Mouse (Mus musculus) myocyte (in vitro differentiated cells): ENCODE data around the gene Wdr95.

Experiments
- CEBPB ChIP-seq: IDR thresholded peaks from 2 replicates; pipeline ENCODE4 v1.6.1; 2011; ENCODE audit warnings: mild to moderate bottlenecking, moderate library complexity; ENCODE audit not compliant: poor library complexity, insufficient read depth, severe bottlenecking
- E2F4 ChIP-seq: IDR thresholded peaks from one replicate; pipeline ENCODE4 v1.6.1; 2011; ENCODE audit warnings: mild to moderate bottlenecking, control low read depth, moderate library complexity; ENCODE audit not compliant: insufficient read depth
- MAX ChIP-seq: IDR thresholded peaks from one replicate; pipeline ENCODE4 v1.6.1; 2011; ENCODE audit warnings: low read depth, mild to moderate bottlenecking, control low read depth
- MYOD1 ChIP-seq, 3 experiments: IDR thresholded peaks; one replicate each; pipeline ENCODE4 v1.6.1; 2011; ENCODE audit warnings: control low read depth in 2 of 3, low read depth in 2 of 3, mild to moderate bottlenecking in 2 of 3, moderate library complexity in 1 of 3; ENCODE audit not compliant: insufficient read length in 2 of 3, control insufficient read depth in 1 of 3
- MYOG ChIP-seq, 3 experiments: IDR thresholded peaks; one replicate each; pipeline ENCODE4 v1.6.1; 2011; ENCODE audit warnings: control low read depth in 2 of 3, low read depth in 2 of 3, mild to moderate bottlenecking in 2 of 3; ENCODE audit not compliant: insufficient read length in 2 of 3, control insufficient read depth in 1 of 3, insufficient read depth in 1 of 3
- POLR2A ChIP-seq: IDR thresholded peaks from one replicate; pipeline ENCODE4 v1.6.1; 2011; ENCODE audit warnings: low read depth, mild to moderate bottlenecking, control low read depth, moderate library complexity; ENCODE audit not compliant: insufficient read length
- POLR2AphosphoS2 ChIP-seq: IDR thresholded peaks from one replicate; pipeline ENCODE4 v1.6.1; 2011; ENCODE audit warnings: low read depth, control low read depth; ENCODE audit not compliant: insufficient read length
- REST ChIP-seq: IDR thresholded peaks from one replicate; pipeline ENCODE4 v1.6.1; 2011; ENCODE audit warnings: mild to moderate bottlenecking, control low read depth, moderate library complexity; ENCODE audit not compliant: insufficient read depth, insufficient read length
- SRF ChIP-seq: IDR thresholded peaks from one replicate; pipeline ENCODE4 v1.6.1; 2011; ENCODE audit warnings: low read depth; ENCODE audit not compliant: control insufficient read depth, insufficient read length
- TCF12 ChIP-seq: IDR thresholded peaks from one replicate; pipeline ENCODE4 v1.6.1; 2011; ENCODE audit warnings: mild to moderate bottlenecking, control low read depth; ENCODE audit not compliant: poor library complexity, insufficient read depth, severe bottlenecking
- TCF3 ChIP-seq: IDR thresholded peaks from one replicate; pipeline ENCODE4 v1.6.1; 2011; ENCODE audit warnings: low read depth, control low read depth; ENCODE audit not compliant: insufficient read length
- USF1 ChIP-seq: IDR thresholded peaks from one replicate; pipeline ENCODE4 v1.6.1; 2011; ENCODE audit warnings: low read depth, mild to moderate bottlenecking, control low read depth, moderate library complexity

GRCm38 (mm10) chr5:149589932-149590331 lies 61.5 kb downstream of the Wdr95 start:
- TF ChIP-seq MYOD1 (IDR thresholded peaks at IDR 0.05; ENCODE audit: control insufficient read depth in 1 of 3, insufficient read length in 2 of 3, low read depth in 2 of 3) (no peak), E2F4 (no peak), POLR2A (no peak), USF1 (no peak), POLR2AphosphoS2 (no peak), MAX (no peak), TCF12 (no peak), CEBPB (no peak), MYOG (IDR thresholded peaks at IDR 0.05; ENCODE audit: control insufficient read depth in 1 of 3, insufficient read depth in 1 of 3, insufficient read length in 2 of 3, low read depth in 2 of 3) (no peak), SRF (no peak), REST (no peak), TCF3 (no peak)
